Mouse (Mus musculus): ENCODE measurements around the gene Gm3526. TPM values are rescaled to one million over a fixed set of nuclear protein-coding genes. Genes with fewer than 3 reads are reported as not detected.

Gm3526 gene
- total RNA-seq (2023): not detected in 4 replicates

DNA sequence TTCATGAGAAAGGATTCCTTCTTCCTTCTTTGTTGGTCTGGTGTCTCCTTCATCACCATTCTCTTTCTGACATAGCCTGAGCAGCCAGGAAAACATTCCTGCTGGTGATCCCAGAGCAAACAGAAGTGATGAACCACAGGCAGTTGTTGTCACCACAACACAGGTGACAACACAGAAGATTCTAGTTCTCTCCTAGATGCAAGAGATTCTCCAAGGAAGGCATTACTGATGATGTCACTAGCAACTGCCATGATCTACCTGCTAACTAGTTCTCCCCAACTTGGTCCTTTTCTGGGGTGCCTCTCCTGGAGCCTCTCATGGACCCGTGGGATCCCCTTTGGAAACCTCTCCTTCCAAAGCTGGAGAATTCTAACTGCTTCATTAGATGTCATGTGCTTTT, at the start of gene Gm3526:
Gene Gm3526, minus strand, starts transcription at position 101 of the 400 bp plus-strand sequence.

Other genes with a start within 250 kb of the Gm3526 start
- gene Gm3298, start 244.7 kb downstream of the Gm3526 start, total RNA-seq (2023): not detected in 4 replicates
- gene 4930555G01Rik, start 210.0 kb downstream of the Gm3526 start, total RNA-seq (2023): not detected in 4 replicates
- not detected in 4 replicates for gene Gm8281, start 189.5 kb downstream of the Gm3526 start, total RNA-seq (2023)
- gene Gm8279, start 129.1 kb downstream of the Gm3526 start, total RNA-seq (2023): not detected in 4 replicates
- gene Gm3317, start 96.0 kb downstream of the Gm3526 start, total RNA-seq (2023): not detected in 4 replicates
- not detected in 4 replicates for gene Gm8271, start 74.8 kb downstream of the Gm3526 start, total RNA-seq (2023)
- gene Gm3542, start 74.3 kb upstream of the Gm3526 start, total RNA-seq (2023): not detected in 4 replicates
- not detected in 4 replicates for gene Gm3500, start 128.5 kb upstream of the Gm3526 start, total RNA-seq (2023)
- gene Gm3194, start 194.9 kb upstream of the Gm3526 start, total RNA-seq (2023): not detected in 4 replicates
- gene Gm8246, start 217.2 kb upstream of the Gm3526 start, total RNA-seq (2023): not detected in 4 replicates
- gene Gm3187, start 223.6 kb upstream of the Gm3526 start, total RNA-seq (2023): not detected in 4 replicates
- gene Gm3488, start 241.1 kb upstream of the Gm3526 start, total RNA-seq (2023): not detected in 4 replicates

Data from B cell, adult 62 days (primary cell).